Mouse (Mus musculus): Measurements from ENCODE around the gene Pram1.
A peak's percentile ranks its signal among the peaks of the same experiment; 100 is the strongest.

Gene Pram1

GRCm38 (mm10) chr17:33666813-33667212 is 29.0 kb downstream of the Pram1 start:
- no peak for DNase-seq (ENCODE audit: low read depth in 2 of 2, low spot score in 2 of 2)

GRCm38 (mm10) chr17:33669681-33670080 is 31.8 kb downstream of the Pram1 start:
- DNase-seq (ENCODE audit: low read depth in 2 of 2, low spot score in 2 of 2), result no peak

GRCm38 (mm10) chr17:33673837-33674236 is 36.0 kb downstream of the Pram1 start:
- DNase-seq (ENCODE audit: low read depth in 2 of 2, low spot score in 2 of 2), result no peak

GRCm38 (mm10) chr17:33675452-33675851 is 37.6 kb downstream of the Pram1 start:
- no peak for DNase-seq (ENCODE audit: low read depth in 2 of 2, low spot score in 2 of 2)

DNA sequence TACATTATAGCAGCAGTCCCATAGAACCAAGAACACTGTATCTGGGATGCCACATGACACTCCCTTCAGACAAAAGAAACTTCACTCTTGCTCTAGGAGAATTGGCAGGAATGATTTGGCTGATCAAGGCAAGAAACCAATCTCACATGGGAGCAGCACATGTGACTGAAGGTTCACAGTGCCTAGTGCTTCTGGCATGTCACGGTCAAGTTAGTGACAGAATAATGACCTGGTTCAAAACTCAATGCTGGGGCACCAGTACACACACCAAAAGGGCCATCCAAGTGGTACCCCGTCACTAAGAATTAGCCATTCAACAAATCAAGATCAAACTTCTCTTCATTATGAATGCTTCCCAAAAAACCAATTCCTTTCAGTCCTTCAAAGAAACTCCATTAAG is 38.2 kb downstream of the Pram1 start:
- no peak for DNase-seq (ENCODE audit: low read depth in 2 of 2, low spot score in 2 of 2)

DNA sequence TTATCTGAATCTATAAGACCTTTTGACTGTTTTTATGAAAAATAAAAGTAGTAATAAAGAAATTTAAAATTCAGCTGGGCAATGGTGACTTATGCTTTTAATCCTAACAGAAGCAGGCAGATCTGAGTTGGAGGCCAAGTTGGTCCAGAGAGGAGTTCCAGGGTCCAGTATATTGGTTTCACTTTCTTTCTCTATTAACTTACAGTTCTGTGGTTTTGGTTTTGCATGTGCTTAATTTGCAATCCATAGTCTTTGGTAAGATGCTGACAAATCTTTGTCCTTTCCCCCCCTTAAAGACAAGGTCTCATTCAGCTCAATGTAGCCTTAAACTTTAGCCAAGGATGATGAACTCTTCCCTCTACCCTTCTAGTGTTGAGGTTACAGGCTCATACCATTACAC is 40.9 kb downstream of the Pram1 start:
- no peak for DNase-seq (ENCODE audit: low read depth in 2 of 2, low spot score in 2 of 2)

DNA sequence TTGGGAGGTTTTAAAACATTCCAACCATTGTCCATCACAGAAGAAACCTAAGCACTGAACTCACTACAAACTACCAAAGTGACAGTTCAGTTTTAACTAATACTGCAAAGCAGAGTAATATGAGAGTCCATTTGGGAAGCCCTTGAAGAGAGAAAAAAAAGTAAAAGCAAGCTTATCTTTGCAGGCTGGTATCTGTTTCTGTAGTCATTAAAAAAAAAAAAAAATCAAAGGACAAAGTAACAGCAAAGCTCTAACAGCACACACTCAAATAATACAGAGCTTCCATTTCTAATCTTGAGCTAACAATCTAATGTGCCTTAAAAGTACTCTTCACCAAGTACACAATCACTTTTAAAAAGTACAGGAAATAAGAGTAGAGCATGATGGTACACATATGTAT is 43.9 kb downstream of the Pram1 start:
- no peak for DNase-seq (ENCODE audit: low read depth in 2 of 2, low spot score in 2 of 2)

DNA sequence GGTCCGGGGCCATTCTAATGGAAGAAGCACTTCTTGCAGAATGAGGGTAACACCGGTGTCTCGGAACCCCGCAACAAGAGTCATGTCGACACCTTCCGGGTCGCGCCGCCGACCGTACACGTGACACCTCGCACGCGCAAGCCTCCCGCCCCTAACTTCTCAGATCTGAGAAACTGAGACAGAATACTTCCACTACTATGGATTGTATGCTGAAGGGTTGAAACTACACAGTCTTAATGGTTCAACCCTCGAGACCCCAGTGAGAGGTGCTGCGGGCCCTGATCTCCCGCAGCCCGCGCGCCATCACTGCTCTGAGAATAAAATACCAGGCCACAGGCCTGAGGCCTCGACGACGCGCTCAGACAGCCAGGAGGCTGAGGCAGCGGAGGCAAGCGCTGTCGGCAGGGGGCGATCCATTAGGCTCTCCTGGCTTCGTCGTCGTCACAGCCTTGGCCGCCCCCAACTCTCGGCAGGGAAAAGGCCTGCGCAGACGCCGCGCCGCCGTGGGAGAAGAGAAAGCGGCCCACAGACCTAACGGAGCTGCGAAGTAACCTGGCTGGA is 46.9 kb downstream of the Pram1 start:
- DNase-seq (ENCODE audit: low read depth in 2 of 2, low spot score in 2 of 2), result peak; percentile 58 to 72

GRCm38 (mm10) chr17:33685249-33685653 is 47.4 kb downstream of the Pram1 start:
- peak; percentile 93 to 95 for DNase-seq (ENCODE audit: low read depth in 2 of 2, low spot score in 2 of 2)

DNA sequence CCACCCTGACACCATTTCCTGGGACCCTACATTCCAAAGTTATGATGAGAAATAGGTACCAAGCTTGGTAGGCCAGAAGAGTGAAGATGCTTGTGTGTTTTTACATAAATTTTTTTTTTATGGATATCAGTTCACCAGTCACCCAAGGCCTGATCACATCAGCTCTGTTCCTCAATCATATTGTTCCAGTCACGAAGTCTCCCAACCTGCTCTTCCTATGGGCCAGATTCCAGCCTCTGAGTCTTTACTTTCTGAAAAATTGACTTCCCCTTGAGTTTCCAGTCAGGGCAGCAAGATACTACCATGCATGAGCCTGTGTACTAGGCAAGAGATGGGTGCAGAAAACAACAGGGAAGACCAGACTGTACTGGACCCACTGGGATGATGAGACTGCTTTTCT is 48.9 kb downstream of the Pram1 start, which contains the start of gene Hnrnpm:
Hnrnpm (minus strand) TSS at position 101 of the 400 bp plus-strand sequence.
- DNase-seq (ENCODE audit: low read depth in 2 of 2, low spot score in 2 of 2), result no peak

Data from CD8-positive naive resting alpha-beta T cell, adult 2 months (primary cell).